Mouse (Mus musculus) limb, embryonic 13.5 days (tissue): Measurements from ENCODE around the gene Cfap46. TPM values are rescaled to one million over a fixed set of nuclear protein-coding genes. Genes with fewer than 3 reads are reported as not detected.

Experiments
- ATAC-seq: fragments of 200-750 bp; cut with Nextera tagmentation; 2 replicates; pipeline ENCODE4 v1.8.0; 2017; ENCODE audit warnings: low read depth, moderate number of reproducible peaks, moderate TSS enrichment; ENCODE audit not compliant: low FRiP score
- H3K27ac ChIP-seq: fragments of 300-500 bp; sonication (generic); 2 replicates; pipeline ENCODE4 v1.5.1; 2015; ENCODE audit warnings: inconsistent platforms, mild to moderate bottlenecking, moderate library complexity
- H3K27me3 ChIP-seq: fragments of 300-500 bp; sonication (generic); 2 replicates; pipeline ENCODE4 v1.6.1; 2015; ENCODE audit warnings: mild to moderate bottlenecking, inconsistent platforms
- H3K36me3 ChIP-seq: fragments of 300-500 bp; sonication (generic); 2 replicates; pipeline ENCODE4 v1.6.1; 2015; ENCODE audit warnings: inconsistent platforms, mild to moderate bottlenecking, moderate library complexity
- H3K4me1 ChIP-seq: fragments of 300-500 bp; sonication (generic); 2 replicates; pipeline ENCODE4 v1.6.1; 2015; ENCODE audit warnings: inconsistent platforms
- H3K4me2 ChIP-seq: fragments of 300-500 bp; sonication (generic); replicated peaks from 2 replicates; pipeline ENCODE4 v1.6.1; 2015; ENCODE audit warnings: inconsistent platforms, mild to moderate bottlenecking, moderate library complexity
- H3K4me3 ChIP-seq: fragments of 300-500 bp; sonication (generic); 2 replicates; pipeline ENCODE4 v1.5.1; 2015; ENCODE audit warnings: moderate library complexity, mild to moderate bottlenecking, inconsistent platforms
- H3K9ac ChIP-seq: fragments of 300-500 bp; sonication (generic); 2 replicates; pipeline ENCODE4 v1.6.1; 2015; ENCODE audit warnings: mild to moderate bottlenecking, inconsistent platforms
- H3K9me3 ChIP-seq: fragments of 300-500 bp; sonication (generic); 2 replicates; pipeline ENCODE4 v1.6.1; 2016; ENCODE audit warnings: inconsistent platforms
- WGBS: fragments of 180-500 bp; shearing (Covaris S2); methylation state at CpG from one replicate; pipeline ENCODE4 v1.1.7; 2015; 5-methylcytosine and 5-hydroxymethylcytosine counted together
- polyA plus RNA-seq: library from polyadenylated mRNA; unstranded; fragments of >200 nt; fragmentation: Nextera tagmentation; extraction: Ambion mirVana; gene quantifications from 2 replicates; pipeline ENCODE4 v1.2.1, GENCODE M21; 2015

Cfap46 gene
- polyA plus RNA-seq, 1 experiment from 2014 or later: 0.29 TPM

GRCm38 (mm10) chr7:139584221-139585175 is 99.1 kb downstream of the Cfap46 start:
- 1% methylated on average over 52 of the region's 53 CpGs for WGBS
- Histone ChIP-seq H3K27me3 (peaks cover 100% of the 10 kb centered on the region), H3K9me3 (no peaks in the 10 kb centered on the region), H3K27ac (no peak overlapping the region), H3K9ac (0 out of 2 replicates have a peak overlapping the region, but pooled peaks have one; percentile 13), H3K4me3 (peak overlapping the region; percentile 19), H3K36me3 (0 out of 2 replicates have a peak, but pooled peaks cover 1% of the 10 kb centered on the region), H3K4me2 (peak overlapping the region; percentile 43), H3K4me1 (peaks cover 46% of the 10 kb centered on the region)
- no peak for ATAC-seq

GRCm38 (mm10) chr7:139583094-139583737 is 100.4 kb downstream of the Cfap46 start:
- Histone ChIP-seq H3K4me3 (peak overlapping the region; percentile 42; the same call in 1 of the 2 replicates), H3K4me1 (peaks cover 46% of the 10 kb centered on the region), H3K27me3 (peaks cover 100% of the 10 kb centered on the region), H3K9me3 (no peaks in the 10 kb centered on the region), H3K4me2 (no peak overlapping the region), H3K27ac (no peak overlapping the region), H3K9ac (no peak overlapping the region), H3K36me3 (peaks cover 14% of the 10 kb centered on the region)
- whole genome bisulfite sequencing: 12% methylated on average over 17 of the region's 17 CpGs
- ATAC-seq: no peak

- peaks cover 20% of the 10 kb centered on the region for H3K36me3 ChIP-seq
- H3K4me3 ChIP-seq: peak within 1 kb of the TSS; percentile 42
- peaks cover 46% of the 10 kb centered on the region for H3K4me1 ChIP-seq
- peak within 1 kb of the TSS; percentile 25; the same call in 1 of the 2 replicates for H3K9ac ChIP-seq
- H3K27ac ChIP-seq: no peak within 1 kb of the TSS
- ATAC-seq: peak; percentile 24; the same call in 1 of the 2 replicates
- under 1% methylated on average over 56 of the region's 56 CpGs for WGBS
- peak within 1 kb of the TSS; percentile 66 for H3K4me2 ChIP-seq
- H3K27me3 ChIP-seq: peaks cover 100% of the 10 kb centered on the region
- no peaks in the 10 kb centered on the region for H3K9me3 ChIP-seq
Measured at GRCm38 (mm10) chr7:139582595-139582994, 101.0 kb downstream of the Cfap46 start, which contains the start of gene Nkx6-2. Gene Nkx6-2, minus strand, starts transcription at chr7:139582797.

- WGBS: under 1% methylated on average over 82 of the region's 82 CpGs
- Histone ChIP-seq H3K9ac (peak overlapping the region; percentile 25; the same call in 1 of the 2 replicates), H3K27me3 (peaks cover 100% of the 10 kb centered on the region), H3K9me3 (no peaks in the 10 kb centered on the region), H3K36me3 (peaks cover 22% of the 10 kb centered on the region), H3K4me2 (peak overlapping the region; percentile 66), H3K4me1 (peaks cover 46% of the 10 kb centered on the region), H3K4me3 (peak overlapping the region; percentile 42), H3K27ac (no peak overlapping the region)
- ATAC-seq: peak; percentile 20; the same call in 1 of the 2 replicates
Measured at GRCm38 (mm10) chr7:139581801-139582571, 101.6 kb downstream of the Cfap46 start.

GRCm38 (mm10) chr7:139580851-139581775 is 102.5 kb downstream of the Cfap46 start:
- 2% methylated on average over 78 of the region's 78 CpGs for WGBS
- peaks cover 28% of the 10 kb centered on the region for H3K36me3 ChIP-seq
- H3K4me2 ChIP-seq: peak overlapping the region; percentile 66
- H3K4me3 ChIP-seq: peak overlapping the region; percentile 42
- no peak overlapping the region for H3K27ac ChIP-seq
- H3K9me3 ChIP-seq: no peaks in the 10 kb centered on the region
- H3K4me1 ChIP-seq: peaks cover 46% of the 10 kb centered on the region
- peaks cover 100% of the 10 kb centered on the region for H3K27me3 ChIP-seq
- no peak for ATAC-seq
- no peak overlapping the region for H3K9ac ChIP-seq

GRCm38 (mm10) chr7:139579261-139579905 is 104.2 kb downstream of the Cfap46 start:
- Histone ChIP-seq H3K4me1 (peaks cover 36% of the 10 kb centered on the region), H3K4me2 (no peak overlapping the region), H3K9me3 (no peaks in the 10 kb centered on the region), H3K9ac (no peak overlapping the region), H3K27me3 (peaks cover 85% of the 10 kb centered on the region), H3K27ac (no peak overlapping the region), H3K4me3 (no peak overlapping the region), H3K36me3 (peaks cover 45% of the 10 kb centered on the region)
- no peak for ATAC-seq
- 61% methylated on average over 21 of the region's 21 CpGs for WGBS

- H3K4me1 ChIP-seq: peaks cover 6% of the 10 kb centered on the region
- no peak overlapping the region for H3K4me2 ChIP-seq
- peaks cover 53% of the 10 kb centered on the region for H3K27me3 ChIP-seq
- H3K9ac ChIP-seq: no peak overlapping the region
- H3K9me3 ChIP-seq: no peaks in the 10 kb centered on the region
- no peak overlapping the region for H3K4me3 ChIP-seq
- H3K27ac ChIP-seq: no peak overlapping the region
- peaks cover 52% of the 10 kb centered on the region for H3K36me3 ChIP-seq
- ATAC-seq: no peak
- 78% methylated on average over 16 of the region's 16 CpGs for WGBS
Measured at GRCm38 (mm10) chr7:139576064-139576686, 107.4 kb downstream of the Cfap46 start.

GRCm38 (mm10) chr7:139572665-139573064 is 111.0 kb downstream of the Cfap46 start:
- no peak for ATAC-seq
- Histone ChIP-seq H3K27ac (no peak overlapping the region), H3K4me3 (no peak overlapping the region), H3K9ac (no peak overlapping the region), H3K9me3 (no peaks in the 10 kb centered on the region), H3K36me3 (peaks cover 43% of the 10 kb centered on the region), H3K4me2 (no peak overlapping the region), H3K4me1 (no peaks in the 10 kb centered on the region), H3K27me3 (peaks cover 17% of the 10 kb centered on the region)
- 88% methylated on average over 3 of the region's 3 CpGs for WGBS

GRCm38 (mm10) chr7:139570788-139571187 is 112.8 kb downstream of the Cfap46 start:
- H3K4me3 ChIP-seq: no peak overlapping the region
- no peak for ATAC-seq
- H3K27ac ChIP-seq: no peak overlapping the region
- H3K27me3 ChIP-seq: no peaks in the 10 kb centered on the region
- H3K9ac ChIP-seq: no peak overlapping the region
- whole genome bisulfite sequencing: 96% methylated on average over 5 of the region's 5 CpGs
- H3K4me1 ChIP-seq: no peaks in the 10 kb centered on the region
- no peaks in the 10 kb centered on the region for H3K9me3 ChIP-seq
- peaks cover 36% of the 10 kb centered on the region for H3K36me3 ChIP-seq
- H3K4me2 ChIP-seq: no peak overlapping the region

- no peaks in the 10 kb centered on the region for H3K9me3 ChIP-seq
- H3K36me3 ChIP-seq: peaks cover 29% of the 10 kb centered on the region
- H3K27me3 ChIP-seq: no peaks in the 10 kb centered on the region
- no peak overlapping the region for H3K9ac ChIP-seq
- no peaks in the 10 kb centered on the region for H3K4me1 ChIP-seq
- no peak overlapping the region for H3K4me2 ChIP-seq
- no peak overlapping the region for H3K27ac ChIP-seq
- ATAC-seq: no peak
- H3K4me3 ChIP-seq: no peak overlapping the region
- 74% methylated on average over 8 of the region's 8 CpGs for WGBS
Measured at GRCm38 (mm10) chr7:139566533-139566932, 117.1 kb downstream of the Cfap46 start.
